Mouse (Mus musculus): Measurements from ENCODE around the gene Unc5b. TPM values are rescaled to one million over a fixed set of nuclear protein-coding genes. Genes with fewer than 3 reads are reported as not detected.

Unc5b gene
- total and polyA plus RNA-seq, 3 experiments = 0.04 to 0.21 (median 0.06) TPM

DNA sequence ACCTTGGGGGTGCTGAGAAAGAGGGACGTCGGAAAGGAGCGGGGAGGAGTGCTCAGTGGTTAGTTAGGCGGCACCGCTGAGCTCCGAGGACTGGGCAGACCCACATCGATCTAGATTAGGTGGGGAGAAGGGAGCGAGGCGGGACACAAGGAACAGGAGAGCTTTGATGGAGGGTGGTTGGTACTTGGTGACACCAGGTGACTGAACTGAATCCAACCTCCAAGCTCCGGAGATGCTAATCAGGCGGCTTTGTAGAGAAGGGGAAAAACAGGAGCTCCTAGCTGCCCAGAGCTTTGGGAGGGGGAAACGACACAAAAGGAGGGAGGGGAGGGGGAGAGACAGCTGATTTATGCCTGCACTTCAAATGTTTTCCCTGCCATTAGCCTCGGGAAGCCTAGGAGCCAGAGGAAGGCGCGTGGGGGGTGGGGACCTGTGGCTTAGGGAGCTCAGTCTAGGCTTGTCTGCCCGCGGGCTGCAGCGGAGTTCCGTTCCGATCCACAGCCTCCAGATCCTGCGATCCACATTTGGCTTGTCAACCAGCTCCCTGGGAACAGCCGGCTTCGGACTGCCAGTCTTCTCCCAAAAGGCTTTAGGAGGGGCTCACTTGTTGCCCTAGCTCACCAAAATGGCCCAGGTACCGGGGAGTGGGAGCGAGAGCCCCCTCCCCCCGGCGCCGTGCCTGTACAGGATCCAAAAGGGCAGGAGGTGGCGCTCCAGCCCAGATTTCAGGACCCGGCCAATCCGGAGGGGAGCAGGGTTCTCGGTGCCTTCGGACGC lies 4.7 kb downstream of the Unc5b start:
- Histone ChIP-seq H3K9ac (ENCODE audit: insufficient read depth, low read depth) (no peak overlapping the region), H3K4me2 (ENCODE audit: insufficient read depth, low read depth, poor library complexity, severe bottlenecking) (no peak overlapping the region), H3K79me2 (replicated peaks; ENCODE audit: control insufficient read depth, extremely low read depth, insufficient read depth, poor library complexity, severe bottlenecking) (no peaks in the 10 kb centered on the region), H3K27me3 (replicated peaks) (peaks cover 93% of the 10 kb centered on the region), H3K27ac (ENCODE audit: insufficient read depth, low read depth) (no peak overlapping the region), H3K36me3 (replicated peaks in 1 of 2; ENCODE audit: control insufficient read depth in 1 of 2, insufficient read depth in 1 of 2, low read length in 1 of 2) (no peaks in the 10 kb centered on the region), H3K9me3 (replicated peaks; ENCODE audit: low read length) (peaks cover 17% of the 10 kb centered on the region), H3K4me1 (ENCODE audit: control insufficient read depth in 1 of 2, insufficient read depth in 2 of 2) (peaks cover 0 to 4% of the 10 kb centered on the region in 2 experiments; a peak in 2 of 4 replicates), H3K4me3 (replicated peaks in 1 of 3; ENCODE audit: low read depth in 2 of 3, low read length in 2 of 3, poor library complexity in 1 of 3) (no peak overlapping the region)
- TF ChIP-seq NELFE (IDR thresholded peaks at IDR 0.05; ENCODE audit: low read depth, low read length) (no peak), ZMIZ1 (IDR thresholded peaks at IDR 0.05; ENCODE audit: low read depth, low read length) (no peak), MAX (IDR thresholded peaks at IDR 0.05; ENCODE audit: low read length) (no peak)
- in situ Hi-C loops (cut with MboI; ENCODE audit: low pct_ligation_motif_present, low pct_unique_long_range_greater_than_20kb, low sequenced_read_pairs) = no loop called here
- DNase-seq (ENCODE audit: extremely low read depth) = no peak
- dilution Hi-C loops (cut with MboI; ENCODE audit: extremely low pct_ligation_motif_present, extremely low pct_unique_long_range_greater_than_20kb, low sequenced_read_pairs) = no loop called here

DNA sequence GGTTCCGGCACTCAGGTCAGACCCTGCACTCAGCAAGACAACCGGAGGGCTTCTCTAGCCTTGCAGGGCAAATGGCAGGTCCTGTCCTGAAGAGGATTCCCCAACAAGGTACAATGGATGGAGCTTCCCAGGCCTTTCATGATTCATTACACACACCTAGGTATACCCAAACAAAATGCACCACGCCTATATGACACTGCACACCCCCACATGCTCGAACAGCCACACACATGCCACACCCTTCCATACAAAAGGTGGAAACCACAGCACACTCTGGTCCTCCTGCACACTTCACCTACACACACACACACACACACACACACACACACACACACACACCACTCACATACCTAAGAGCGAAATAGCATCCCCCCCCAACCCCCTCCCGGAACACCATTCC lies 5.4 kb downstream of the Unc5b start:
- Histone ChIP-seq H3K27me3 (replicated peaks) (peaks cover 91% of the 10 kb centered on the region), H3K4me2 (ENCODE audit: insufficient read depth, low read depth, poor library complexity, severe bottlenecking) (no peak overlapping the region), H3K9ac (ENCODE audit: insufficient read depth, low read depth) (no peak overlapping the region), H3K27ac (ENCODE audit: insufficient read depth, low read depth) (no peak overlapping the region), H3K9me3 (replicated peaks; ENCODE audit: low read length) (peaks cover 10% of the 10 kb centered on the region), H3K4me1 (ENCODE audit: control insufficient read depth in 1 of 2, insufficient read depth in 2 of 2) (peaks cover 0 to 4% of the 10 kb centered on the region in 2 experiments; a peak in 2 of 4 replicates), H3K79me2 (replicated peaks; ENCODE audit: control insufficient read depth, extremely low read depth, insufficient read depth, poor library complexity, severe bottlenecking) (no peaks in the 10 kb centered on the region), H3K36me3 (replicated peaks in 1 of 2; ENCODE audit: control insufficient read depth in 1 of 2, insufficient read depth in 1 of 2, low read length in 1 of 2) (no peaks in the 10 kb centered on the region), H3K4me3 (replicated peaks in 1 of 3; ENCODE audit: low read depth in 2 of 3, low read length in 2 of 3, poor library complexity in 1 of 3) (no peak overlapping the region)
- no peak for TF ChIP-seq BHLHE40 (IDR thresholded peaks at IDR 0.05; ENCODE audit: low read depth, low read length)
- no peak for TF ChIP-seq RCOR1 (conservative IDR thresholded peaks at IDR 0.05; ENCODE audit: low read depth, low read length)
- dilution Hi-C loops (cut with MboI; ENCODE audit: extremely low pct_ligation_motif_present, extremely low pct_unique_long_range_greater_than_20kb, low sequenced_read_pairs) (no loop called here), in situ Hi-C loops (cut with MboI; ENCODE audit: low pct_ligation_motif_present, low pct_unique_long_range_greater_than_20kb, low sequenced_read_pairs) (no loop called here)
- DNase-seq (ENCODE audit: extremely low read depth) = no peak

DNA sequence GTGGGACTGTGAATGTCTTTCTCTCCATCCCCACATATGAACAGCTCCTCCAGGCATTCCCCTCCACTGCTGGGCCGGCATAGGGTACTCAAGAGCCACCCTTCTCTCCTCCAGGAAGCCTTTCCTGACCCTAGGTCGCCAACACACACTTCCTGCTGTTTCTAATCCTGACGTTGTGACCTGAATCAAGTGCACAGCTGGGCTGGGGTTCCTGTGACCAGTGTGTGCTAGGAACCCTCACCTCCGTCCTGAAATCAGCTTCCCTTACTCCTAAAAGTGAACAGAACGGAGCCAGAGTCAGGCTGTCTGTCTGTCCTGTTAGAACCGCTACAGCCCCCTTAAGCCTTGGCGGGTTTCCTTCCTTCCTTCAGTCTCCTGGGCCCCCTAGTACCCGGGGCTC lies 7.6 kb downstream of the Unc5b start:
- dilution Hi-C loops (cut with MboI; ENCODE audit: extremely low pct_ligation_motif_present, extremely low pct_unique_long_range_greater_than_20kb, low sequenced_read_pairs) = no loop called here
- Histone ChIP-seq H3K4me3 (replicated peaks in 1 of 3; ENCODE audit: low read depth in 2 of 3, low read length in 2 of 3, poor library complexity in 1 of 3) (no peak overlapping the region), H3K4me2 (ENCODE audit: insufficient read depth, low read depth, poor library complexity, severe bottlenecking) (no peak overlapping the region), H3K9ac (ENCODE audit: insufficient read depth, low read depth) (no peak overlapping the region), H3K27me3 (replicated peaks) (peaks cover 89% of the 10 kb centered on the region), H3K9me3 (replicated peaks; ENCODE audit: low read length) (no peaks in the 10 kb centered on the region), H3K4me1 (ENCODE audit: control insufficient read depth in 1 of 2, insufficient read depth in 2 of 2) (no peaks in the 10 kb centered on the region), H3K36me3 (replicated peaks in 1 of 2; ENCODE audit: control insufficient read depth in 1 of 2, insufficient read depth in 1 of 2, low read length in 1 of 2) (no peaks in the 10 kb centered on the region), H3K27ac (ENCODE audit: insufficient read depth, low read depth) (no peak overlapping the region), H3K79me2 (replicated peaks; ENCODE audit: control insufficient read depth, extremely low read depth, insufficient read depth, poor library complexity, severe bottlenecking) (no peaks in the 10 kb centered on the region)
- TF ChIP-seq UBTF (IDR thresholded peaks at IDR 0.05; ENCODE audit: low read depth, low read length) (no peak), NRF1 (IDR thresholded peaks at IDR 0.05; ENCODE audit: low read depth, low read length) (no peak), MAZ (IDR thresholded peaks at IDR 0.05; ENCODE audit: low read depth, low read length) (no peak), MAX (IDR thresholded peaks at IDR 0.05; ENCODE audit: low read length) (no peak), ETS1 (conservative IDR thresholded peaks at IDR 0.05; ENCODE audit: low read depth, low read length) (no peak), JUND (conservative IDR thresholded peaks at IDR 0.05; ENCODE audit: low read depth, low read length) (no peak), TBP (conservative IDR thresholded peaks at IDR 0.05; ENCODE audit: low read depth, low read length) (no peak), RAD21 (IDR thresholded peaks at IDR 0.05; ENCODE audit: low read depth, low read length) (no peak), CTCF (conservative IDR thresholded peaks at IDR 0.05 in 1 of 2, IDR thresholded peaks at IDR 0.05 in 1 of 2; ENCODE audit: low read depth in 2 of 2, low read length in 2 of 2) (no peak), ZKSCAN1 (IDR thresholded peaks at IDR 0.05; ENCODE audit: borderline replicate concordance, low read depth, low read length) (no peak), USF2 (conservative IDR thresholded peaks at IDR 0.05; ENCODE audit: low read depth, low read length) (no peak), BHLHE40 (IDR thresholded peaks at IDR 0.05; ENCODE audit: low read depth, low read length) (no peak), MXI1 (IDR thresholded peaks at IDR 0.05; ENCODE audit: low read depth, low read length) (no peak)
- in situ Hi-C loops (cut with MboI; ENCODE audit: low pct_ligation_motif_present, low pct_unique_long_range_greater_than_20kb, low sequenced_read_pairs) = no loop called here
- DNase-seq (ENCODE audit: extremely low read depth) = no peak
